Mouse (Mus musculus) hindbrain, embryonic 12.5 days (tissue): Measurements from ENCODE around the gene Plch1. TPM values are rescaled to one million over a fixed set of nuclear protein-coding genes. Genes with fewer than 3 reads are reported as not detected.

Source experiments
- ATAC-seq: fragments of 200-750 bp; cut with Nextera tagmentation; 2 replicates; pipeline ENCODE4 v1.8.0; 2017; ENCODE audit warnings: moderate TSS enrichment; ENCODE audit not compliant: low FRiP score
- H3K27ac ChIP-seq: fragments of 300-500 bp; sonication (generic); 2 replicates; pipeline ENCODE4 v1.5.1; 2016; ENCODE audit warnings: mild to moderate bottlenecking
- H3K27me3 ChIP-seq: fragments of 300-500 bp; sonication (generic); 2 replicates; pipeline ENCODE4 v1.6.1; 2016; ENCODE audit warnings: mild to moderate bottlenecking
- H3K36me3 ChIP-seq: fragments of 300-500 bp; sonication (generic); 2 replicates; pipeline ENCODE4 v1.6.1; 2016; ENCODE audit warnings: mild to moderate bottlenecking
- H3K4me1 ChIP-seq: fragments of 300-500 bp; sonication (generic); 2 replicates; pipeline ENCODE4 v1.6.1; 2016
- H3K4me2 ChIP-seq: fragments of 300-500 bp; sonication (generic); replicated peaks from 2 replicates; pipeline ENCODE4 v1.6.1; 2016; ENCODE audit warnings: mild to moderate bottlenecking
- H3K4me3 ChIP-seq: fragments of 300-500 bp; sonication (generic); 2 replicates; pipeline ENCODE4 v1.5.1; 2016; ENCODE audit warnings: mild to moderate bottlenecking
- H3K9ac ChIP-seq: fragments of 300-500 bp; sonication (generic); 2 replicates; pipeline ENCODE4 v1.6.1; 2016; ENCODE audit warnings: mild to moderate bottlenecking, moderate library complexity
- H3K9me3 ChIP-seq: fragments of 300-500 bp; sonication (generic); replicated peaks from 2 replicates; pipeline ENCODE4 v1.6.1; 2016; ENCODE audit warnings: mild to moderate bottlenecking
- WGBS: fragments of 180-500 bp; shearing (Covaris S2); methylation state at CpG from one replicate; pipeline ENCODE4 v1.1.7; 2016; 5-methylcytosine and 5-hydroxymethylcytosine counted together
- polyA plus RNA-seq: library from polyadenylated mRNA; unstranded; fragments of >200 nt; fragmentation: Nextera tagmentation; extraction: Ambion mirVana; gene quantifications from 2 replicates; pipeline ENCODE4 v1.2.1, GENCODE M21; 2016

The Plch1 gene
- polyA plus RNA-seq, 1 experiment from 2014 or later = 25.5 TPM

GRCm38 (mm10) chr3:63805496-63805895 lies 93.8 kb downstream of the Plch1 start:
- Histone ChIP-seq H3K9ac (no peak overlapping the region), H3K27ac (no peak overlapping the region), H3K4me2 (no peak overlapping the region), H3K27me3 (no peaks in the 10 kb centered on the region), H3K36me3 (no peaks in the 10 kb centered on the region), H3K4me1 (no peaks in the 10 kb centered on the region), H3K4me3 (no peak overlapping the region), H3K9me3 (0 out of 2 replicates have a peak, but pooled peaks cover 2% of the 10 kb centered on the region)
- WGBS = 85% methylated on average over 2 of the region's 2 CpGs
- ATAC-seq = no peak

- H3K4me2 ChIP-seq = no peak overlapping the region
- no peaks in the 10 kb centered on the region for H3K36me3 ChIP-seq
- H3K4me1 ChIP-seq = peaks cover 2% of the 10 kb centered on the region; the same call in 1 of the 2 replicates
- H3K4me3 ChIP-seq = no peak overlapping the region
- no peak for ATAC-seq
- no peaks in the 10 kb centered on the region for H3K27me3 ChIP-seq
- H3K9me3 ChIP-seq = 0 out of 2 replicates have a peak, but pooled peaks cover 2% of the 10 kb centered on the region
- WGBS = 92% methylated on average over 5 of the region's 5 CpGs
- H3K27ac ChIP-seq = no peak overlapping the region
- H3K9ac ChIP-seq = no peak overlapping the region
These were observed 98.6 kb downstream of the Plch1 start for GRCm38 (mm10) chr3:63800685-63801084.

- Histone ChIP-seq H3K27ac (no peak overlapping the region), H3K27me3 (no peaks in the 10 kb centered on the region), H3K4me3 (no peak overlapping the region), H3K9me3 (no peaks in the 10 kb centered on the region), H3K36me3 (no peaks in the 10 kb centered on the region), H3K9ac (no peak overlapping the region), H3K4me2 (no peak overlapping the region), H3K4me1 (peaks cover 18% of the 10 kb centered on the region)
- 37% methylated on average over 5 of the region's 5 CpGs for WGBS
- ATAC-seq = peak; percentile 50; the same call in 1 of the 2 replicates
These were observed 112.4 kb downstream of the Plch1 start for GRCm38 (mm10) chr3:63786805-63787365.

- no peak overlapping the region for H3K4me2 ChIP-seq
- H3K27me3 ChIP-seq = no peaks in the 10 kb centered on the region
- H3K9ac ChIP-seq = no peak overlapping the region
- H3K36me3 ChIP-seq = 0 out of 2 replicates have a peak, but pooled peaks cover 3% of the 10 kb centered on the region
- no peaks in the 10 kb centered on the region for H3K4me1 ChIP-seq
- H3K4me3 ChIP-seq = no peak overlapping the region
- no peak overlapping the region for H3K27ac ChIP-seq
- ATAC-seq = no peak
- H3K9me3 ChIP-seq = no peaks in the 10 kb centered on the region
- 83% methylated on average over 7 of the region's 7 CpGs for WGBS
These were observed 126.5 kb downstream of the Plch1 start for GRCm38 (mm10) chr3:63772617-63773305.

GRCm38 (mm10) chr3:63760821-63761220 lies 138.5 kb downstream of the Plch1 start:
- Histone ChIP-seq H3K27ac (no peak overlapping the region), H3K27me3 (no peaks in the 10 kb centered on the region), H3K9ac (no peak overlapping the region), H3K4me3 (no peak overlapping the region), H3K9me3 (no peaks in the 10 kb centered on the region), H3K36me3 (no peaks in the 10 kb centered on the region), H3K4me1 (no peaks in the 10 kb centered on the region), H3K4me2 (no peak overlapping the region)
- no peak for ATAC-seq
- WGBS = 67% methylated on average over 1 of the region's 1 CpGs

GRCm38 (mm10) chr3:63740073-63740472 lies 159.2 kb downstream of the Plch1 start:
- Histone ChIP-seq H3K27ac (peak overlapping the region; percentile 72), H3K4me2 (no peak overlapping the region), H3K9ac (no peak overlapping the region), H3K36me3 (peaks cover 22% of the 10 kb centered on the region; the same call in 1 of the 2 replicates), H3K4me3 (no peak overlapping the region), H3K9me3 (no peaks in the 10 kb centered on the region), H3K4me1 (peaks cover 11% of the 10 kb centered on the region), H3K27me3 (no peaks in the 10 kb centered on the region)
- peak; percentile 85 for ATAC-seq
- WGBS = 17% methylated on average over 2 of the region's 2 CpGs

GRCm38 (mm10) chr3:63728325-63728724 lies 170.9 kb downstream of the Plch1 start:
- no peak for ATAC-seq
- H3K9me3 ChIP-seq = no peaks in the 10 kb centered on the region
- H3K9ac ChIP-seq = no peak overlapping the region
- WGBS = 88% methylated on average over 1 of the region's 1 CpGs
- no peak overlapping the region for H3K4me3 ChIP-seq
- no peaks in the 10 kb centered on the region for H3K27me3 ChIP-seq
- no peak overlapping the region for H3K27ac ChIP-seq
- H3K36me3 ChIP-seq = peaks cover 4% of the 10 kb centered on the region; the same call in 1 of the 2 replicates
- no peak overlapping the region for H3K4me2 ChIP-seq
- H3K4me1 ChIP-seq = no peaks in the 10 kb centered on the region

- H3K9ac ChIP-seq = no peak overlapping the region
- WGBS = 66% methylated on average over 4 of the region's 4 CpGs
- H3K9me3 ChIP-seq = no peaks in the 10 kb centered on the region
- H3K4me1 ChIP-seq = no peaks in the 10 kb centered on the region
- peaks cover 5% of the 10 kb centered on the region; the same call in 1 of the 2 replicates for H3K36me3 ChIP-seq
- no peak for ATAC-seq
- H3K4me3 ChIP-seq = no peak overlapping the region
- H3K27me3 ChIP-seq = no peaks in the 10 kb centered on the region
- no peak overlapping the region for H3K4me2 ChIP-seq
- H3K27ac ChIP-seq = peak overlapping the region; percentile 4
These were observed 172.5 kb downstream of the Plch1 start for GRCm38 (mm10) chr3:63726667-63727342.

GRCm38 (mm10) chr3:63693694-63694093 lies 205.6 kb downstream of the Plch1 start:
- peaks cover 12% of the 10 kb centered on the region for H3K36me3 ChIP-seq
- H3K27me3 ChIP-seq = no peaks in the 10 kb centered on the region
- no peak for ATAC-seq
- WGBS = 80% methylated on average over 2 of the region's 2 CpGs
- H3K4me3 ChIP-seq = no peak overlapping the region
- no peaks in the 10 kb centered on the region for H3K9me3 ChIP-seq
- 0 out of 2 replicates have a peak, but pooled peaks cover 5% of the 10 kb centered on the region for H3K4me1 ChIP-seq
- H3K9ac ChIP-seq = no peak overlapping the region
- H3K4me2 ChIP-seq = no peak overlapping the region
- H3K27ac ChIP-seq = no peak overlapping the region

- 73% methylated on average over 4 of the region's 4 CpGs for WGBS
- H3K9ac ChIP-seq = no peak overlapping the region
- ATAC-seq = peak; percentile 84
- no peak overlapping the region for H3K4me3 ChIP-seq
- peaks cover 2% of the 10 kb centered on the region for H3K36me3 ChIP-seq
- H3K4me2 ChIP-seq = no peak overlapping the region
- H3K9me3 ChIP-seq = no peaks in the 10 kb centered on the region
- H3K4me1 ChIP-seq = 0 out of 2 replicates have a peak, but pooled peaks cover 5% of the 10 kb centered on the region
- no peaks in the 10 kb centered on the region for H3K27me3 ChIP-seq
- H3K27ac ChIP-seq = no peak overlapping the region
These were observed 206.5 kb downstream of the Plch1 start for GRCm38 (mm10) chr3:63692727-63693126.

GRCm38 (mm10) chr3:63668779-63669178 lies 230.5 kb downstream of the Plch1 start:
- H3K4me1 ChIP-seq = no peaks in the 10 kb centered on the region
- 63% methylated on average over 4 of the region's 4 CpGs for WGBS
- H3K36me3 ChIP-seq = no peaks in the 10 kb centered on the region
- no peaks in the 10 kb centered on the region for H3K27me3 ChIP-seq
- H3K4me2 ChIP-seq = no peak overlapping the region
- no peak overlapping the region for H3K4me3 ChIP-seq
- ATAC-seq = no peak
- no peak overlapping the region for H3K27ac ChIP-seq
- H3K9me3 ChIP-seq = no peaks in the 10 kb centered on the region
- no peak overlapping the region for H3K9ac ChIP-seq

GRCm38 (mm10) chr3:63665307-63665706 lies 234.0 kb downstream of the Plch1 start:
- 80% methylated on average over 3 of the region's 3 CpGs for WGBS

More at GRCm38 (mm10) chr3:63665307-63665706, 234.0 kb downstream of the Plch1 start:
- H3K36me3 ChIP-seq = no peaks in the 10 kb centered on the region
- no peak overlapping the region for H3K4me3 ChIP-seq
- H3K4me2 ChIP-seq = no peak overlapping the region
- no peaks in the 10 kb centered on the region for H3K27me3 ChIP-seq
- no peaks in the 10 kb centered on the region for H3K9me3 ChIP-seq
- no peak overlapping the region for H3K27ac ChIP-seq
- H3K4me1 ChIP-seq = no peaks in the 10 kb centered on the region
- ATAC-seq = no peak
- H3K9ac ChIP-seq = no peak overlapping the region
